Mouse (Mus musculus) ES-Bruce4 (cell line): ENCODE results near the gene Abca3. TPM values are rescaled to one million over a fixed set of nuclear protein-coding genes. Genes with fewer than 3 reads are reported as not detected.
A peak's percentile ranks its signal among the peaks of the same experiment; 100 is the strongest.

Experiments used
- H3K27ac ChIP-seq: 2 replicates; pipeline ENCODE4 v1.5.1; 2012; ENCODE audit warnings: low read length, inconsistent platforms; ENCODE audit not compliant: insufficient read depth
- H3K27me3 ChIP-seq: 2 replicates; pipeline ENCODE4 v1.6.1; 2012; ENCODE audit warnings: mild to moderate bottlenecking, low read length, inconsistent platforms; ENCODE audit not compliant: control insufficient read depth, poor library complexity, insufficient read depth, severe bottlenecking
- H3K36me3 ChIP-seq: 2 replicates; pipeline ENCODE4 v1.6.1; 2012; ENCODE audit warnings: inconsistent platforms, mild to moderate bottlenecking, low read length, moderate library complexity; ENCODE audit not compliant: control insufficient read depth, poor library complexity, insufficient read depth, severe bottlenecking
- H3K4me1 ChIP-seq: one replicate; pipeline ENCODE4 v1.8.1; 2011; ENCODE audit warnings: low read length; ENCODE audit not compliant: control insufficient read depth, insufficient read depth
- H3K4me3 ChIP-seq: 2 replicates; pipeline ENCODE4 v1.5.1; 2011; ENCODE audit warnings: low read depth, mild to moderate bottlenecking, low read length
- H3K9ac ChIP-seq: 2 replicates; pipeline ENCODE4 v1.6.1; 2012; ENCODE audit warnings: low read depth, mild to moderate bottlenecking, inconsistent platforms; ENCODE audit not compliant: poor library complexity, severe bottlenecking
- H3K9me3 ChIP-seq: replicated peaks from 2 replicates; pipeline ENCODE4 v1.6.1; 2012; ENCODE audit warnings: mild to moderate bottlenecking, low read length, inconsistent platforms; ENCODE audit not compliant: control insufficient read depth, poor library complexity, insufficient read depth, severe bottlenecking
- CTCF ChIP-seq: IDR thresholded peaks from one replicate; pipeline ENCODE4 v1.8.1; 2011; ENCODE audit warnings: low read depth, low read length
- EP300 ChIP-seq: IDR thresholded peaks from 2 replicates; pipeline ENCODE4 v1.6.1; 2011; ENCODE audit warnings: low read depth, low read length; ENCODE audit not compliant: insufficient read depth
- POLR2A ChIP-seq: IDR thresholded peaks from one replicate; pipeline ENCODE4 v1.8.1; 2011; ENCODE audit warnings: low read length; ENCODE audit not compliant: insufficient read depth
- polyA plus RNA-seq: library from polyadenylated mRNA; stranded (reverse); fragments of >200 nt; gene quantifications from 2 replicates; pipeline ENCODE4 v1.2.4, GENCODE M21; 2011; ENCODE audit warnings: low read depth; ENCODE audit not compliant: missing spikeins, insufficient read depth, insufficient read length

The Abca3 gene
- polyA plus RNA-seq, 1 experiment, result 15.4 TPM

DNA sequence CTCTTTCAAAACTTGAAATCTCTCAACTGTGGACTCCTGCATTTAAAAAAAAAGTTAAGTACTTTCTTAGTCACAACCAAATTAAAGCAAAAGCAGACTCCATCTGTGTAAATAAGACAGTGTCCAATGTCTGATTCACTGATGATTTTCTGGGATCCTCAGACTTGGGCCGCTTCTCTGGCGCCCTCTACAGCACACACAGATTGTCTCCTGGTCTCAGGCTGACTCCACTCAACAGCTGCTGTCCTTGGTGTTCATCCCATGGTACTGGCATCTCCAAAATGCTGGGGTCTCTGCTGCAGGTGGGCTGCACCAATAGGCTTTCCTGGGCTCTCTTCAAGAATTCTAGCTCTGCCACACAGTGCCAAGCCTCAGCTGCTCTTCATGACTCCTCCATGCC, 38.1 kb downstream of the Abca3 start:
- Histone ChIP-seq H3K9me3 (no peaks in the 10 kb centered on the region), H3K27me3 (no peaks in the 10 kb centered on the region), H3K9ac (no peak overlapping the region), H3K4me1 (no peaks in the 10 kb centered on the region), H3K36me3 (no peaks in the 10 kb centered on the region), H3K4me3 (no peak overlapping the region), H3K27ac (no peak overlapping the region)
- TF ChIP-seq CTCF, result peak; percentile 81
- no peak for TF ChIP-seq POLR2A

DNA sequence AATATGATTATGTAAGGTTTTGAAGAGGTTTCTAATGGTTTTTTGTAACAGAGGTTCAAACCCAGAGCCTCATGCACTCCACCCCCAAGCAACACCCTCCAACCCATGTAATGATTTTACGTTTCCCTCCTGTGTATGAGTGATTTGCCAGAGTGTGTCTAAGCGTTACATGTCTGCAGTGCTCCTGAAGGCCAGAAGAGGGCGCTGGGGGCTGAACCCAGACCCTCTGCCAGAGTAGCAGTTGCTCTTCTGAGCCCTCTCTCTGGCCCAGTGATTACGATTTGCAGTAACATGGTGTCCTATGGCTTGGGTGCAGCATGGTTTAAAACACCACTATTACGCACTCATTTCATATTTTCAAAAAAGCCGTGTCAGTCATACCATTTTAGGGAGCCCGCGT, 39.4 kb downstream of the Abca3 start:
- Histone ChIP-seq H3K27me3 (no peaks in the 10 kb centered on the region), H3K9me3 (no peaks in the 10 kb centered on the region), H3K27ac (no peak overlapping the region), H3K4me3 (no peak overlapping the region), H3K4me1 (no peaks in the 10 kb centered on the region), H3K36me3 (no peaks in the 10 kb centered on the region), H3K9ac (no peak overlapping the region)
- TF ChIP-seq POLR2A, result no peak
- peak; percentile 90 for TF ChIP-seq CTCF

DNA sequence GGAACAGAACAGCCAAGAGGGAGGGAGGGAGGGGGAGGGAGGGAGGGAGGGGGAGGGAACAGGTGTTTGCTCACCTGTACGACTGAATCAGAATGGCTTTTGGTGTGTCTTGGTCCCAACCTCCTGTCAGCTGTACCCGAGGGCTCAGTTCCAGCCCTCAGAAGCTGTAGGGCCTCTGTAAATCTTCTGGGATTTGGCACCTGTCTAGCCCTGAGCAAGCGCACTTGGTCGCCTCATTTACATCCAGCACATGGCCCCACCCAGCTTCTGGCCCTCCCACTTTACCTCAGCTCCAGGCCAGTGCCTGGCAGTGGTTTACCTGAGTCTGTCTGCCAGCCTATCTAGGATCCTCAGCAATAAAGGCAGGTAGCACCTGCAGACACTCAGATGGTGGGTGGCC, 41.8 kb downstream of the Abca3 start:
- Histone ChIP-seq H3K4me3 (no peak overlapping the region), H3K36me3 (no peaks in the 10 kb centered on the region), H3K27ac (no peak overlapping the region), H3K9ac (no peak overlapping the region), H3K27me3 (no peaks in the 10 kb centered on the region), H3K4me1 (no peaks in the 10 kb centered on the region), H3K9me3 (no peaks in the 10 kb centered on the region)
- TF ChIP-seq EP300 (no peak), CTCF (no peak), POLR2A (no peak)

DNA sequence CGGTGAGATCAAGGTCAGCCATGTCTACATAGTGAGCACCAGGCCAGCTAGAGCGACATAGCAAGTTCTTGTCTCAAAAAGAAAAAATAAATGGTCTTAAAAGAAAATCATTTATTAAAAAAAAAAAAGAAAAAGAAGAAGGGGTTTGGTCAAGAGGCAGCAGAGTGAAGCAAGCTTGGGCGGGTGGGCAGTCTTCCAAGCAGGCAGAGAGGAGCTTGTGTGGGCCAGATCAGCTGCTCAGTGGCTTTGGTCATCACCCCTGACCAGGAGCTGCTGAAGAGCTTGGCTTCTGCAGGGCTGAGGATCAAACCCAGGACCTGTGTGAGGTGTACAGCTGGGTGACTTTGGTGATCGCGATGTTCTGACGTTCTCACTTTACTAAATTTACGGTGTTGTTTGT, 42.7 kb downstream of the Abca3 start:
- no peak for TF ChIP-seq CTCF
- no peak for TF ChIP-seq EP300
- TF ChIP-seq POLR2A, result no peak
- Histone ChIP-seq H3K36me3 (no peaks in the 10 kb centered on the region), H3K27me3 (no peaks in the 10 kb centered on the region), H3K4me1 (no peaks in the 10 kb centered on the region), H3K27ac (no peak overlapping the region), H3K9me3 (no peaks in the 10 kb centered on the region), H3K9ac (no peak overlapping the region), H3K4me3 (no peak overlapping the region)

DNA sequence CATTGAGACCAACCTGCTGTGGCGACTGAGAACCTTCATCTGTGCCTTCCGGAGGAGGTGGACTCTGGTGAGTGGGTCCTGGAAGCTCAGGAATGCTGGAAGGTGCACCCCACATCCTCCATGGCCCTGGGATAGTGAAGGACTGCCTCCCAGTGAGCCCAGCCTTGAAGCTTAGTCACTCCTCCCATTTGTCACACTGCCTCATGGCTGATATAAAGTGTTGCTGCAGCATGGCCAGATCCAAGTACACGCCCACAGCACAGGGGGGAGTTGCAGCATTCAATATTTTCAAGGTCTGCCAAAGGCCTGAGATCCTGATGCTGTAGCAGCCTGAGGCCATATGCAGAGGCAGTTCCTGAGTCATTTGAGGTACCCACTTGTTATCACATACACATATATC, 50.6 kb downstream of the Abca3 start:
- Histone ChIP-seq H3K9ac (no peak overlapping the region), H3K27ac (no peak overlapping the region), H3K9me3 (no peaks in the 10 kb centered on the region), H3K36me3 (no peaks in the 10 kb centered on the region), H3K4me1 (no peaks in the 10 kb centered on the region), H3K27me3 (no peaks in the 10 kb centered on the region), H3K4me3 (no peak overlapping the region)
- no peak for TF ChIP-seq CTCF
- TF ChIP-seq POLR2A, result no peak
- TF ChIP-seq EP300, result no peak

DNA sequence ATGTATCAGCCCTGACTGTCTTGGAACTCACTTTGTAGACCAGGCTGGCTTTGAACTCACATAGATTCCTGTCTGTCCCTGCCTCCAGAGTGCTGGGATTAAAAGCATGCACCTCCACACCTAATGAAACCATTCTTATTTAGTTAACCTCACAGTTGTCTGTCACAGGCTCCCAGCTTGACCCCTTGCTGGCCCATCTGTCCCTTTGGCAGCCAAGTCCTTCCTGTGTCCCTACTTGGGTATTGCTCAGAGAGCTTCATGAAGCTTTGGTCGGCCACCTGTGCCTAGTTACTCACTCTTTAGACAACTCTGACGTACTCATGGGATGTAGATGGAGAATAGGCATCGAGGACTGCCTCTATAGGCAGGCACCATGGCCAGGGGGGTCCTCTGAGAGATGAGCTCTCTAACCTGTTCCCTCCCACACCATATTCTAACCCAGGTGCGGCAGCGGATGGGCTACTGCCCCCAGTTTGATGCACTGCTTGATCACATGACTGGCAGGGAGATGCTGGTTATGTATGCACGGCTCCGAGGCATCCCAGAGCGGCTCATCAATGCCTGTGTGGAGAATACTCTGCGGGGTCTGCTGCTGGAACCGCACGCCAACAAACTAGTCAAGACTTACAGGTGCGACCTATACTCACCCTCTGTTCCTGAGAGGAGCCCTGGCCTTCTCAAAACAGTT, 55.5 kb downstream of the Abca3 start:
- Histone ChIP-seq H3K27ac (no peak overlapping the region), H3K27me3 (no peaks in the 10 kb centered on the region), H3K9me3 (no peaks in the 10 kb centered on the region), H3K36me3 (no peaks in the 10 kb centered on the region), H3K4me1 (no peaks in the 10 kb centered on the region), H3K4me3 (no peak overlapping the region), H3K9ac (no peak overlapping the region)
- TF ChIP-seq CTCF (no peak), POLR2A (no peak), EP300 (no peak)
